Mouse (Mus musculus) liver, adult 2 months (tissue): ENCODE data around the gene Ankrd37.

Experiments
- CTCF ChIP-seq: fragments of 200-500 bp; IDR thresholded peaks from 2 replicates; pipeline ENCODE4 v1.5.1; 2011; ENCODE audit warnings: low read depth, low read length, control low read depth
- POLR2A ChIP-seq: fragments of 200-500 bp; IDR thresholded peaks from 2 replicates; pipeline ENCODE4 v1.6.1; 2011; ENCODE audit warnings: low read length, control low read depth; ENCODE audit not compliant: insufficient read depth; ENCODE audit errors: extremely low read depth

DNA sequence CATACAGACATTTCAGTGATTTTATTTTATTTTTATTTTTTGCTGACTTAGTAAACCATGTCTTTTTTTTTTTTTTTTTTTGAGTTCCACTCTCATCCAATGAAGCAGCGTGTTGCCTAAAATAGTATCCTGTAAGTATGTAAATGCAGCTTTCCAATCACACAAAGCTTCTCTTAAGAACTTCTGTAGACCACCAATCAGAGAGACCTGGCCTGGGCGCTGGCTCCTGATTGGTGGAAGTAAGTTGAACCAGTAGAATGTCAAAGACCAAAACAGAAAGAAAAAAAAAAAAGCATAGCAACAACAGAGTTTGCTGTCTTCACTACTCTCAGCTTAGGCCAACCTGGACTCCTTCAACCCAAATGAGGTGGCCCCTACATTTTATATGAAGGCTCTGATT lies 4.8 kb upstream of the Ankrd37 start:
- TF ChIP-seq CTCF = no peak
- no peak for TF ChIP-seq POLR2A
